Mouse (Mus musculus): Measurements from ENCODE around the gene Ptar1. TPM values are rescaled to one million over a fixed set of nuclear protein-coding genes. Genes with fewer than 3 reads are reported as not detected.

Ptar1 gene
- total RNA-seq, 2 experiments from 2014 or later = 18.5 to 19.0 TPM

DNA sequence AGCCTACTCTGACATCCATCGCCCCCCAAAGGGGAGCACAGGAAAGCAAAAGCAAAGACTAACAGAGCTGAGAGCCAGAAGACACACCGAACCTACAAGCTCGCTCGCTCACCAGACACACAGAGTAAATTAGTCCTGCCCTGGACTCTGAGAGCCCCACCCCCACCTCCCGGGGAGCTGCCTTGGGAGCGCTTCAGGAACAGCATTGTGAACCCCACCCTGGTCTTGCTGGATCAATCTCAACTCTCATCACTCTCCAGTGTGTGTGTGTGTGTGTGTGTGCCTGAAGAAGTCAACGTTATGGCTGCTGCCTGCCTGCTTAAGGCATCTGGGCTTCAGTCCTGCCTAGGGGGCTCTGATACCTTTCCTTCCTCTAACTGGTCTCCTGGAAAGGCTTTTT is 69.8 kb downstream of the Ptar1 start:
- peak; percentile 22 to 23 for DNase-seq
- intact Hi-C loops (cut with DNase I) = loop anchor here (5.0 to 10.0 kb wide), 3 partner anchors 182 to 212 kb away; no protein-coding TSS in a partner anchor

DNA sequence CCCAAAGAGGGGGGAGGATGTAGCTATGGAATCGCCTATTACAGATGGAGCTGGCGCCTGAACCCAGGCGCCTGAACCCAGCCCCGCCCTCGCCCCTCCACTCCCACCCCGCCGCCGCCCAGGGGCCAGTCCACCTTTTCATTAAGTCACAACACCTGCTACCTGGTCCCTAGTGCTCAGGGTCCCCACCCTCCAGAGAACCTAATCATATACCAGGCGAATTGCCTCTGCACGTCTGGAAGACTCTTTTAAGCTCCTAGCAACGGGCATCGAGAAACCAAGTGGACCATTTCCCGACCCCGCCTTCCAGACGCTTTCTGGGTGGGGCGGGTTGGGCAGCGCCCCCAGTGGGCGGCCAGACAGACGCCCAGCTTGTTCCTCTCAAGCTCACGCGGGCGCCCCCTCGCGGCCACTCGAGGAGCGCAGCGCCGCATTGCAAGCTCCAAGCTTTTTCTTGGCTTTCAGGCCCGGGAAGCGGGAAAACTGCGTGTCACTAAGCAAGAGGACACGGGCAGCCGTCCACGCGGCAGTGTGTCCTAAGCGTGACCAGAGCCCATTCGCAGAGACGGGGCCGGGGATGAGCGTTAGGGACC is 70.8 kb downstream of the Ptar1 start:
- intact Hi-C loops (cut with DNase I) = loop anchor here (1.0 to 10.0 kb wide), 5 partner anchors 43 to 213 kb away; no protein-coding TSS in a partner anchor
- DNase-seq = peak; percentile 95 to 96

DNA sequence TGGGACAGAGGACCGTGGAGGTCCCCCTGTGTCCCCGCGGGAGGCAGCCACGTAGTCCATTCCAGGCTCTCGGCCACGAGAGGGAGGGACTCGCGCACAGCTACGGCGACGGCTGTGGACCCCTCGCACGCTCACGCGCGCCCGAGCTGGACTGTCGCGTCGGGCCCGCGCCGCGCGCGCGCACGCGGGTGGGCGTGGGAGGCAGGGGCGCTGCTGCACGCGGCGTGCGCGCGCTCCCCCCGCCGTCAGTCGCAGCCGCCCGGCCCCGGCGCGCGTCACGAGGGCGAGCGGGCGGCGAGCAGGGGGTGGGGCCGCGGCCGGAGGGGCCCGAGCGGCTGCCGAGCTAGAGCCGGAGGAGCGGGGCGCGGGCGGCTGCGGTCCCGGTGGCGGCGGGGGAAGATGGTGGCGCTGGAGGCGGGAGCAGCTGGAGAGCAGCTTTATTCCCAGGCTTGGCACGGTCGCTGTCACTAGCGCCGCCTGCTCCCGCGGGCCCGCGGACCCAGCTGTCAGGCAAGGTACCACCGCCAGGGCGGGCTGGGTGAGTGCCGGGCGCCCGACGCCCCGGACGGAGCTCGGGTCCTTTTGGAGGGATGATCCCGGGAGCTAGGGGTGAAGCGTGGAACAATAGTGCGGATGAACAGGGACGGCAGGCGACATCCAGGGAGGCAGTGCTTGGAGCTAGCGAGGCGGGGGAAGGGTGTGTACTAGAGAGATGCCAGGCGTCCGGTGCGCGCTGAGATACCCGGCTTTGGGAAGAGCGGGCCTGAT is 71.5 kb downstream of the Ptar1 start, which contains the start of gene Apba1:
Gene Apba1 (plus strand): TSS at position 334 of the 768 bp plus-strand sequence.
- intact Hi-C loops (cut with DNase I) = loop anchor here (1.0 to 10.0 kb wide), 5 partner anchors 42 to 214 kb away; no protein-coding TSS in a partner anchor
- DNase-seq = peak in 1 of 2 experiments; percentile 74

DNA sequence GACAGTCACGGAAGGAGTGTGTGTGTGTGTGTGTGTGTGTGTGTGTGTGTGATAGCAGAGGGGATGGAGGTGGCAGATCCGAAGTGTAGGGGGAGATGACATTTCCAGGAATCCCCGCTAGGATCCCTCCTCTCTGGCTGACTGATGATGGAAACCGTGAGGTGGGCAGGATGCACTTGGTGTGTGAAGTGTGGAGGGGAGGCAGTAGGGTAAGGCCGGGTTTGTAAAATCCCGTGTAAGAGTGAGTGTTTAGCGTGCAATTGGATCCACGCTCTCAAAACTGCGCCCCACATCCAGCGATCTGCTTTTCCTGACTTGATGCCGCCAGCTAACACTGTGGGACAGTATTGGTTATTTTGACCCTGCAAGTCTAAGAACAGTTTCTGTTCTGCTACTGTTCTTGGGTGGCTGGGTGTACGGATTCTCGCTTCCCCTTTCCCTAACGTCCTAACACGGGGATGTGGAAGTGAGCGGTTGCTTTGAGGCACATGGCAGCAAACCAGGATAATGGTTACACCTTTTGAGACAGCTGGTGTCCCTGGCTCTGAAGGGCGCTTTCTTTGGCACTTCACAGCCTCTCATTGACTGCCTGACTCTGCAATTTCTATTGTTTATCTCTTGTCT is 72.2 kb downstream of the Ptar1 start:
- DNase-seq = peak in 1 of 2 experiments; percentile 17
- intact Hi-C loops (cut with DNase I) = loop anchor here (2.0 to 10.0 kb wide), 4 partner anchors 41 to 215 kb away; no protein-coding TSS in a partner anchor

DNA sequence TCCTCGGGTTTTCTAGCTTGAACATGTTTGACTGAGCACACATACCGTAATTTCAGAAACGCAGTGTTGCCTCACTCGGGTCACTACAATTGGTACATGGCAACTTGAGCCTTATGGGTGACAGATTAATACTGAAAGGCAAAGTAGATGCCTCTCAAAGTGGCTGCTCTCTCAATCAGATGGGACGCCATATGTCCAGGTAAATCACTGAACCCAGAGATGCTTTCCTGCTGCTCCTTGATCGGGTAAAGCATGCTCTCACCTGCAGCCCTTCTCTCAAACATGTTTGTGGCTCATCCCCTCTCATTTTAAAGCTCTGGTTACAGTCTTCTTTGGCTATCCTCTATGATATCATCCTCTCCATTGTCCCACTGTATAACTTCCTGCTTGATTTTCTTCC is 76.1 kb downstream of the Ptar1 start:
- intact Hi-C loops (cut with DNase I) = no loop called here
- DNase-seq = no peak

DNA sequence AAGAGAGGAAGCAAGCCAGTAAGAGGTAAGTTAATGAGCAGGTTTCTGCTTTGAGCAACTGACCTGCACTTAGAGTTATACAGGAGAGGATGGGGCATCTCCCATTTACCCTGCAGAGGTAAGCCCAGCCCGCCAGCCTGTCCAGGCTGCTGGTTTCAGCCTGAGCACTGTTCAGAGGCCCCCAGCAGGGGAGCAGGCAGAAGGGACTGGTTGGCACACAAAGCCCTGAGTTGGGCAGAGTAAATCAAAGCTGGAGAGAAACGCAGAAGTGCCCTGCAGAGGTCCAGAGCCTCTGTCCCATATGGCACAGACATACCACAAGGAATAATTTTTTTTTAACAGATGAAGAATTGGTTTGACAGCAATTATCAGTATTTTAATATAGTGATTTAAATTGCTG is 76.8 kb downstream of the Ptar1 start:
- no peak for DNase-seq
- intact Hi-C loops (cut with DNase I) = no loop called here

DNA sequence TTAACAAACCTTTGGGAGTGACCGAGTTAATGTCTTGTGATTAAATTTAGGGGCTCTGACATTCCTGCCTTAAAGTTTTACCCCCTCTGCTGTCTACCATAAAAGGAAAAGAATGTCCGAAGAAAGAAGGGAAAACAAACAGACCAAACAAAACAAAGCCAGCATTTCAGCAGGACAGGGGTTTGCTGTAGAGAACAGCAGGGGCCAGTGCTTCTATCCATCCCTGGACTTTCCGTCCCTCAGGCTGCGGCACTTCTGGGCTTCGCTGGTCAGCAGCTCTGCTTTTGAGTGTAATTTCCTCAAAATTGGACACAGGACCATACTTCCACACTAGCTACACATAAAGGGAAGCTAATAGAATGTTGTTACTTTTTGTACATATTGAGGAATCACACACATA is 81.6 kb downstream of the Ptar1 start:
- intact Hi-C loops (cut with DNase I) = no loop called here
- DNase-seq = no peak

DNA sequence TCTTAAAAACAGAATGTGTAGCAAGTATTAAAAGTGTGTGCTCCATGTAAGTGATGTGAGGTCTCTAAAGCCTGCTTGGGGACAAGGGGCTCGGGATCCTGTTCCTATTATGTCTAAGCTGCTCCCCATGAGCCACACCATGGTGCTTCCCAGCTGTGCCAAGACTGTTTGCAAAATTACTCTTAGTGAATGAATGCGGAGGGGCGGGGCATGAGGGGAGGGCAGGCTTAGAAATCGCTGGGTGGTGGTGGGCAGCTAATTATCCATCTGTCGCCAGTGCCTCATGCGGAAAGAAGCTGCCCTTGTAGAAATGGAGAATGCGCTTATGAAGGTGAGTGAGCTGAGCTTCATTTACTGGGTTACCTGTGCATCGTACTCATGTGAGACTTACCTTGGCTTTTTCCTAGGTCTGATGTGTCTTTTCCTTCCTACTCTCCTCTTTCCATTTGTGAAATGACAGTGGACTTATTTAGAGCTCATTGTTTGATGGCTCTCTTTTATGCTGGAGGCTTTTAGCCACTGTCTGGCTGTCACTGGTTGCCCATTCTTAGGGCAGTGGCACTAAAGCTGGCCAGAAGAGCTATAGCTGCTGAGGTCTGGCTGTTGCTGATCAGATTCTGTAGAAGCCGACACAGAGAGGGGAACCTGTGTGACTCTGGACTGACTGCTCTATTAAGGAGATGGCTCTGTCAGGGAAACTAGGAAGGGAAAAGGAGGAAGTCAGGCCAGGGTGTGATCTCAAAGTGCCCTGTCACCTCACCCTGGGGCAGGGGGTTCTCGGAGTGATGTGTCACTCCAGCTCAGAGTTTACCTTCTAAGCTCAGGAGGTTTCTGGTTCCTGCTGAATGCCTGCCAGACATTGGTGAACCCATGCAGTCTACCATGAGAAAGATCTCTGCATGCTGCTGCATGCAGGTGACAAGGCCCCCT is 83.5 kb downstream of the Ptar1 start:
- intact Hi-C loops (cut with DNase I) = no loop called here
- DNase-seq = no peak

DNA sequence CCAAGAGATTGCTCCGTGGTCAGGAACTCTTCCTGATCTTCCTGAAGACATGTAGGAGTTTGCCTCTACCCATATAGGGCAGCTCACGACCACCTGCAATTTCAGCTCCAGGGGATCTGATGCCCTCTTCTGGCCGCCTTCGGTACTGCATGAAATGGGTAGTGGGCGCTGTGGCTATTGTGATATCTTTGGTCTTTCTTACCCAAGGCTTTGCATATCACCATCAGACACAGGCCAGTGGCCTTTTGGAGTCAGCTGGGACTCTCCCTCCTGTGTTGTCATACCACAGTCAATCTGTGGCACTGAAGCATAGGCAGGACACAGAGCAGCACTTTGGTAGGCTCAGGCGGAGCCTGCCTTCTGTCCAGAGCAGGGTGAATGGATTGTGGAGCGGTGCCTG is 84.7 kb downstream of the Ptar1 start:
- DNase-seq = no peak
- intact Hi-C loops (cut with DNase I) = no loop called here

DNA sequence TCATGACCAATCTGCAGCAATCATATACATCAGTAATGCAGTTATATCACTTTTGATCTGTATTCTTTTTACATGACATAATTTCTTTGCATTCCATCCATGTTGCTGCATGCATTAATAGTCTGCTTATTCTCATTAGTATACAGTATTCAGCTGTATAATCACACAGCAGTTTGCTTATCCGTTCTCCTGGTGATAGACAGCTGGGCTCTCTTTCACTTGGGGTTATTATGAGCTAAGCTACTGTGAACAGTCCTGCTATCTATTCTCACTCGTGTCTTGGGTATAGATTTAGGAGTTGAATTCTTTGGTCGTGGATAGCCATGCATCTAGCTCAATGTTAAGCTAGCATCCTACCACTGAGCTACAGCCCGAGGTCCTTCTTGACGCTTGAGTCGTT is 88.1 kb downstream of the Ptar1 start:
- intact Hi-C loops (cut with DNase I) = no loop called here
- DNase-seq = no peak

DNA sequence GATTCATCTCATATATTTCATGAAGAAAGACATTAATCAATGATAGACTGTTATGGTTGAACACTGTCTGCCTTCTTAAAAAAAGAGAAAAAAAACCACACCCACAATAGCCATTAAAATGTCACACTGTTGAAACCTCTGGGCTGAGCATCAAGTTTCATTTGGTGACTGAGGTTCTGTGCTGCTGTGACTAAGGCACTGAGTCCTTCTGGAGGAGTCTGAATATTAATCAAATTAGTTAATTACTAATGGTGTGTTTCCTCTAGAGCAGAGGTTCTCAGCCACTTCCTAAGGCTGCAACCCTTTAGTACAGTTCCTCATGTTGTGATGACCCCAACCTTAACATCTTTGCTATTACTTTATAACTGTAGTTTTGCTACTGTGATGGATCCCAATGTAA is 91.9 kb downstream of the Ptar1 start:
- DNase-seq = no peak

DNA sequence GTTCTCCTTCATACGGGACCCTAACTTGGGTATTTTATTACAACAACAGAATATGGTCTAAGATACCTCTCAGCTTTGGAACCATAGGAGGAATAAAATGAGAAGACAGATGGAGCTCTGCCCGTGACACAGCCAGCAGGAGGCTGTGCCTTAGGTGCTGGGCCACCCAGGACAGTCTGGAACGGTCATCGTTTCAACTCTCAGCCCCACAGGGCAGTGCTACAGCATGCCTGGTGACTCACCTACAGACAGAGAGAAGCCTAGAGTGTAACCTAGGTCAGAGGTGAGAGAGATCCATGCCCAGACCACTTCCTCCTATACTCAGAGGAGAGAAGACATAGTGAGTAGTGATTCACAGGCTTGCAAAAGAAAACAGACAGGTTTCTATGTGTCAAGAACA is 92.9 kb downstream of the Ptar1 start:
- no peak for DNase-seq
- intact Hi-C loops (cut with DNase I) = no loop called here

More for the DNA sequence above, 91.9 kb downstream of the Ptar1 start:
- intact Hi-C loops (cut with DNase I) = no loop called here

Other genes starting within 250 kb of the Ptar1 start
- gene Mamdc2, start 239.0 kb upstream of the Ptar1 start, total RNA-seq (2021) = 1 to 10 TPM; 2.0 to 2.6 TPM
- gene 1700028P14Rik, start 34.6 kb upstream of the Ptar1 start, total RNA-seq (2021) = not detected
- 1 to 10 TPM; 3.1 to 3.7 TPM for gene Apba1, start 71.5 kb downstream of the Ptar1 start, total RNA-seq (2021)

All from heart, postnatal 36 days (tissue).